Mouse (Mus musculus) bone marrow, adult 2 months (tissue): ENCODE results near the gene Cpped1.

ENCODE experiments used
- CTCF ChIP-seq: fragments of 200-500 bp; IDR thresholded peaks from 2 replicates; pipeline ENCODE4 v1.5.1; 2011; ENCODE audit warnings: low read length, control low read depth; ENCODE audit not compliant: control insufficient read depth, insufficient read depth
- POLR2A ChIP-seq: fragments of 200-500 bp; IDR thresholded peaks from 2 replicates; pipeline ENCODE4 v1.6.1; 2011; ENCODE audit warnings: low read depth, mild to moderate bottlenecking, control low read depth, low read length, borderline replicate concordance; ENCODE audit not compliant: control insufficient read depth

DNA sequence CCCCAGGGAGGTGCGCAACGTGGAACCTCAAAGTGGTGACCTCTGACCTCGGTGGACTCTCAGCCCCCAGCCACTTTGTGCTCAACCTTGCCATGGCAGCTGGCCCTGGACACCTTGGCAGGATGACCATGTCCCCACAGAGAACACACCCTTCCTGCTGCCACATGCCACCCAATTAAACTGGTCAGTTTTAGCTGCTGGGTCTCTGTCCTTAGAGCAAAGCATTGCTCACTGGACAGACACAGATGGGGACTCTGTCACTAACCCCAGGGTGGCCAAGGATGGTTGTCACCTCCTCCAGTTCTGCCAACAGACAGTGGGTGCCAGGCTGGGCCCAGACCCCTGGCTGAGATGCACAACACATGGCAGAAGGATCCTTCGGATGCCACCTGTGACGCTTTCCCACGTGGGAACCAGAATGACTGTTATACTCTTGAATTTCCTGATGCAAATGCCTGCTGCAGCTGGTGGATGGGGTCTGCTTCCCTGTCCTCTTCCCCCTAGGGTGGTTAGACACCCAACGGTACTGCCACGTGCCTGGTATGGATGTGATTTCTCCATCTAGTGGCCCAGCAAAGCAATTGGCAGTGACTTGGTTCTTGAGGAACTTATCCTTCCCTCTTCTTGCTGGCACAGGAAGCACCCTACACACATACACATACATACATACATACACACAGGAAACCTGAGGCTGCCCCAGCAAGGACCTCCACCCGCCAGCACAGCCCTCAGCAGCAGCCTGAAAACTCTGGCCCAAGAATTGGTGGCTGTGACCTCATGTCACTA, 153.8 kb downstream of the Cpped1 start:
- TF ChIP-seq POLR2A (no peak), CTCF (peak; percentile 14; the same call in 1 of the 2 replicates)
